Mouse (Mus musculus) thymus, adult 2 months (tissue): ENCODE data around the gene Arhgap20. TPM values are rescaled to one million over a fixed set of nuclear protein-coding genes. Genes with fewer than 3 reads are reported as not detected.

Experiments used
- DNase-seq: peaks from one replicate; pipeline ENCODE4 v3.0.0; 2021
- H3K27ac ChIP-seq: fragments of 200-500 bp; 2 replicates; pipeline ENCODE4 v1.5.1; 2012; ENCODE audit warnings: low read length, control low read depth; ENCODE audit not compliant: control insufficient read depth, insufficient read depth
- H3K27me3 ChIP-seq: fragments of 200-500 bp; 2 replicates; pipeline ENCODE4 v1.6.1; 2012; ENCODE audit warnings: mild to moderate bottlenecking, low read length, moderate library complexity, mixed read lengths; ENCODE audit not compliant: control insufficient read depth, insufficient read depth
- H3K36me3 ChIP-seq: fragments of 200-500 bp; 2 replicates; pipeline ENCODE4 v1.6.1; 2012; ENCODE audit warnings: mild to moderate bottlenecking, low read length, moderate library complexity; ENCODE audit not compliant: control insufficient read depth, insufficient read depth
- H3K4me1 ChIP-seq: fragments of 200-500 bp; replicated peaks from 2 replicates; pipeline ENCODE4 v1.6.1; 2012; ENCODE audit warnings: low read length; ENCODE audit not compliant: control insufficient read depth, insufficient read depth
- H3K4me3 ChIP-seq: fragments of 200-500 bp; 2 replicates; pipeline ENCODE4 v1.5.1; 2012; ENCODE audit warnings: mild to moderate bottlenecking, low read length, control low read depth, moderate library complexity; ENCODE audit not compliant: control insufficient read depth, insufficient read depth
- CTCF ChIP-seq: fragments of 200-500 bp; IDR thresholded peaks from 2 replicates; pipeline ENCODE4 v1.5.1; 2012; ENCODE audit warnings: mild to moderate bottlenecking, control low read depth, low read length, moderate library complexity, borderline replicate concordance; ENCODE audit not compliant: control insufficient read depth, poor library complexity, insufficient read depth; ENCODE audit errors: extremely low read depth
- POLR2A ChIP-seq: fragments of 200-500 bp; IDR thresholded peaks from 2 replicates; pipeline ENCODE4 v1.6.1; 2012; ENCODE audit warnings: mild to moderate bottlenecking, low read length, control low read depth, moderate library complexity; ENCODE audit not compliant: control insufficient read depth, poor library complexity, insufficient read depth; ENCODE audit errors: extremely low read depth
- WGBS: fragments of 180-500 bp; shearing (Covaris S2); methylation state at CpG from one replicate; pipeline ENCODE4 v1.1.7; 2018; 5-methylcytosine and 5-hydroxymethylcytosine counted together
- polyA plus RNA-seq: library from polyadenylated mRNA; depleted of rRNA; stranded (reverse); fragments of >200 nt; gene quantifications from 2 replicates; pipeline ENCODE4 v1.2.3, GENCODE M21; 2012

The Arhgap20 gene
- polyA plus RNA-seq, 1 experiment: 1.2 TPM

DNA sequence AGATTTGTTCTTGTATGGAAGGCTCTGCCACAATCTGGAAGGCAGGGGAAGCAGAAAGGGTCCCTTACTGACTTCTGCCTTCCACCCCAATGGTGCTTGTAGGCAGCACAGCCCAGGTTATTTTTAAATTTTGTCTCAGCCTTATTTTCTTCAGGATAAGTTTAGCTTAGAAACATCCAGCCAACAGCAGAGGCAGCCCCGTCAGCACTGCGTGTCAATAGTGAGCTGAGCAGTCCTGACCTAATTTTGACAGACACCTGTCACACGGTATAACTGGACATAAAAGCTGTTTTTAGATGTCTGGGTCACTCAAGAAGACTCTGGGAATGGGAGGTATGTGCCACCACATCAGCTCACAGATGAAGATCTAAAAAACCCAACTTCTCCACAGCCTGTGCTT, 9.1 kb downstream of the Arhgap20 start:
- 94% methylated on average over 3 of the region's 3 CpGs for WGBS
- DNase-seq: no peak

DNA sequence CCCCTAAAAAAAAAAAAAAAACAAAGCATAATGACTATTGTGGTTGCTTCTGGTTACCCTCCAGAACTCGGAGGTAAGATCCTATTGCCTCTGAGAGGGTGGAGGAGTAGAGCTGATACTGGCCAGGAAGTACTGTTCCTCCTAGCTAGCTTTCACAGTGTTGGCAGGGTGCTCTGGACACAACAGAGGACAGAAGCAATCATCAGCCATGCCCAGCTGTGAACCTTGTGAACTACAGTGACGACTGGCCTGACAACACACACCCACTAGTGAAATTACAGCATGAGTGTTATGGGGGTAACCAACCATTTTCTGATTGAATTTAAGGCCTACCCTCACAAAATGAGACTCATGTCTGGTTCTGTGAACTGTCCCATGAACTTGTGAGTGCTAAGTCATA, 11.3 kb downstream of the Arhgap20 start:
- H3K27ac ChIP-seq: no peak overlapping the region
- DNase-seq: no peak
- 69% methylated on average over 2 of the region's 2 CpGs for WGBS

More for the DNA sequence above, 9.1 kb downstream of the Arhgap20 start:
- no peaks in the 10 kb centered on the region for H3K27me3 ChIP-seq
- H3K27ac ChIP-seq: no peak overlapping the region
- H3K36me3 ChIP-seq: no peaks in the 10 kb centered on the region
- no peak for TF ChIP-seq POLR2A
- TF ChIP-seq CTCF: no peak
- no peak overlapping the region for H3K4me3 ChIP-seq
- H3K4me1 ChIP-seq: no peaks in the 10 kb centered on the region

DNA sequence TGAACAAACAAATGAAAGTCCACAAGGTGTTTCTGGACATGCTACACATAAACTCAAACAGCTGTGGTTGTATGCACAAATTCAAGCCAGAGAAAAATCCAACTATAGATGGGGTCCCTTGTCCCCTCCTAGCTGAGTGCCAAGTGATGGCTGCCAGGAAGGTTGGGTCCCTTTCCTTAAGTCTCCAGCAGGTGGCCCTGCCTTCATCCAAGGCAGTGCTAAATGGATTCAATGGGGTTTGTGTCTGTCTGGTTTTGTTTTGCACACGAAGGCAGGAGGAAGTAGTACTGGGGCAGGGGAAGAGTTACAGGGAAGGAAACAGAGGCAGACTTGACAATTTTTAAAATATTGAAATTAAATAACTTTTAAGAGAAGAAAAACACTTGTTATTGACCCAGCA, 12.0 kb downstream of the Arhgap20 start:
- DNase-seq: peak; percentile 27
- Histone ChIP-seq H3K27ac (no peak overlapping the region), H3K36me3 (no peaks in the 10 kb centered on the region), H3K4me1 (no peaks in the 10 kb centered on the region), H3K27me3 (no peaks in the 10 kb centered on the region), H3K4me3 (no peak overlapping the region)
- TF ChIP-seq POLR2A (no peak), CTCF (peak; percentile 14; the same call in 1 of the 2 replicates)
- 2% methylated on average over 1 of the region's 1 CpGs for WGBS

More for the DNA sequence above, 11.3 kb downstream of the Arhgap20 start:
- no peaks in the 10 kb centered on the region for H3K27me3 ChIP-seq
- no peaks in the 10 kb centered on the region for H3K36me3 ChIP-seq
- TF ChIP-seq CTCF (no peak), POLR2A (no peak)
- no peaks in the 10 kb centered on the region for H3K4me1 ChIP-seq
- no peak overlapping the region for H3K4me3 ChIP-seq

DNA sequence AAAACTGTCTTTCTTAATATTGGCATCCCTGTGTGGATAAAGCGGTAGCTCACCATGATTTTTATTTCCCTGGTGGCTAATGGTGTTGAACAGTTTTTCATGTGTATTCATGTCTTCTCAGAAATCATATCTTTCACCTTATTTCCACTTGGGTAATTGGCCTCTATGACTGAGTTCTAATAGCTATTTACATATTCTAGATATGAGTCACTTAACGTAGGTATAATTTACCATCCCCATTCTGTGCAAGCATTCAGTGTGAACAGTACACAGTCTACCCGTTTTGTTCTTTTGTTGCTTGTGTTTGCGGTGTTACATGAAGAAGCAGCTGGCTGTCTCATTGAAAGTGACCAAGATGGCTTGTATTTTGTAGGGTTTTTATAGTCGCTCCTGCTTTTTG, 14.1 kb downstream of the Arhgap20 start:
- TF ChIP-seq CTCF (no peak), POLR2A (no peak)
- no peak for DNase-seq
- 97% methylated on average over 5 of the region's 5 CpGs for WGBS
- Histone ChIP-seq H3K36me3 (no peaks in the 10 kb centered on the region), H3K27me3 (no peaks in the 10 kb centered on the region), H3K4me1 (no peaks in the 10 kb centered on the region), H3K27ac (no peak overlapping the region), H3K4me3 (no peak overlapping the region)

DNA sequence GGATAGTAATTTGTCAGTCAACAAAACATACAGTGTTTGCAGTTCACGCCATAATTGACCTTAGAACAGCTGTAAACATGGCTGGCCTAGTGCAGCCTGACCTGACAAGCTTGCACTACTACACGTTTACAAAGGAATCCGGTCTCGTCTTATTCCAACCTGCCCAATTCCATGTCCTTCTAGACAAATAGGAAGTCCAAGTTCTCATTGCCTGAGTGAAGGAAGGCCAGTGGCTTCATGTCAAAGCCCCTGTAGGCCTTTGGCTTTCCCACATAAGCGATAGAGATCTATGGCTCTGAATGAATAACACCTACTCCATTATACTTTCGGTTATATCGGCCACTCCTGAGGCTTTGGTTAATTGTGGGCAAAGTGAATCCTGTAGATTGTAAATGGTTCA, 16.0 kb downstream of the Arhgap20 start:
- no peak overlapping the region for H3K4me3 ChIP-seq
- 95% methylated on average over 7 of the region's 7 CpGs for WGBS
- no peak for DNase-seq

DNA sequence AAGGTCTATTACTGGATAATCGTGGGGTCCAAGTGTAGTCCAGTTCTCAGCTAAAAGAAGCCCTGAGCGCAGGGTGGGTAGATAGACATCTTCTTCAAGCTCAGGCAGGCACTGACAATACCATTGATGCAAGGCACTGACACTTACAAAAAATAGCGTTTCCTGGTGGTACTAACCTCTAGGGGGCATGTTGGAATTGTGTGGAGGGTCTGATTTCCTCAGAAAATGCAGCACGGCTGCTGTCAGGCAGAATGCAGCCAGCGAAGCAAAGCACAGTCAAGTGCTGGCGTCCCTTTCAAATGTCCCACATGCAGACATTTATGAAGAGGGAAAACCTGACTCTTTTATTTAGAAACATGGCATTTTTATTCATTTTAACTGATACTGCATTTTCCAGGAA, 22.2 kb downstream of the Arhgap20 start:
- Histone ChIP-seq H3K4me1 (no peaks in the 10 kb centered on the region), H3K27me3 (no peaks in the 10 kb centered on the region), H3K27ac (no peak overlapping the region), H3K4me3 (no peak overlapping the region), H3K36me3 (no peaks in the 10 kb centered on the region)
- TF ChIP-seq CTCF: no peak
- no peak for TF ChIP-seq POLR2A
- 60% methylated on average over 6 of the region's 6 CpGs for WGBS
- DNase-seq: no peak

More for the DNA sequence above, 16.0 kb downstream of the Arhgap20 start:
- no peak overlapping the region for H3K27ac ChIP-seq
- H3K36me3 ChIP-seq: no peaks in the 10 kb centered on the region
- TF ChIP-seq CTCF (no peak), POLR2A (no peak)
- H3K4me1 ChIP-seq: no peaks in the 10 kb centered on the region
- no peaks in the 10 kb centered on the region for H3K27me3 ChIP-seq

DNA sequence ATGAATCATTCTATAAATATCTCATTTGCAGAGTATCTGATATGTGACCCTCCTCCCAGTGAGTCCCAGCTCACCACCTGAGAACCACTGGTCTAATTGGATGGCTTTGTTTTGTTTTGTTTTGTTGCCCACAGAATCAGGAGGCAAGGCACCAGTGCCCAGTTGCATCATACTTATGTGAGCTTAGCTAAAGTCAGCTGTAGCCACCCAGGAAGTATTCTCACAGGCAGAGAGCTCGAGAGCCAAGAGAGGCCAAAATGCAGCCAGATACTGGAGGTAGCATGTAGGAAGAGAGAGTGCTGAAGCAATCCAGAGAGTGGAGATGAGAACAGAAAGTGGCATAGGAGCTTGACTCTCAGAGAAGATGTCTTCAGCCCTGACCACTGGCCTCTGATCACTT, 23.3 kb downstream of the Arhgap20 start:
- DNase-seq: no peak
- Histone ChIP-seq H3K4me1 (no peaks in the 10 kb centered on the region), H3K27me3 (no peaks in the 10 kb centered on the region), H3K4me3 (no peak overlapping the region), H3K27ac (no peak overlapping the region), H3K36me3 (no peaks in the 10 kb centered on the region)
- TF ChIP-seq POLR2A: no peak
- TF ChIP-seq CTCF: no peak
- 68% methylated on average over 1 of the region's 1 CpGs for WGBS
